Mouse (Mus musculus) testis, adult 2 months (tissue): ENCODE results near the gene Bckdhb.

Source experiments
- CTCF ChIP-seq: fragments of 200-500 bp; IDR thresholded peaks from 2 replicates; pipeline ENCODE4 v1.5.1; 2012; ENCODE audit warnings: low read depth, mild to moderate bottlenecking, inconsistent platforms, low read length, moderate library complexity; ENCODE audit not compliant: control insufficient read depth, insufficient read depth, insufficient replicate concordance
- POLR2A ChIP-seq: fragments of 200-500 bp; IDR thresholded peaks from 2 replicates; pipeline ENCODE4 v1.6.1; 2012; ENCODE audit warnings: low read depth, mild to moderate bottlenecking, inconsistent platforms, low read length, moderate library complexity; ENCODE audit not compliant: control insufficient read depth

GRCm38 (mm10) chr9:84112319-84112718, 187.4 kb downstream of the Bckdhb start:
- TF ChIP-seq CTCF (no peak), POLR2A (no peak)
